Mouse (Mus musculus) limb, embryonic 15.5 days (tissue): ENCODE measurements around the gene Rnf144a. TPM values are rescaled to one million over a fixed set of nuclear protein-coding genes. Genes with fewer than 3 reads are reported as not detected.

Experiments used
- ATAC-seq: fragments of 200-750 bp; cut with Nextera tagmentation; 2 replicates; pipeline ENCODE4 v1.8.0; 2017; ENCODE audit warnings: low read depth, moderate TSS enrichment; ENCODE audit not compliant: insufficient number of reproducible peaks, low FRiP score, low TSS enrichment
- H3K27ac ChIP-seq: fragments of 300-500 bp; sonication (generic); 2 replicates; pipeline ENCODE4 v1.5.1; 2015; ENCODE audit warnings: moderate library complexity, mild to moderate bottlenecking, inconsistent platforms
- H3K27me3 ChIP-seq: fragments of 300-500 bp; sonication (generic); 2 replicates; pipeline ENCODE4 v1.6.1; 2015; ENCODE audit warnings: inconsistent platforms
- H3K36me3 ChIP-seq: fragments of 300-500 bp; sonication (generic); 2 replicates; pipeline ENCODE4 v1.6.1; 2015; ENCODE audit warnings: inconsistent platforms
- H3K4me1 ChIP-seq: fragments of 300-500 bp; sonication (generic); 2 replicates; pipeline ENCODE4 v1.6.1; 2015; ENCODE audit warnings: inconsistent platforms
- H3K4me2 ChIP-seq: fragments of 300-500 bp; sonication (generic); 2 replicates; pipeline ENCODE4 v1.6.1; 2015; ENCODE audit warnings: mild to moderate bottlenecking, inconsistent platforms
- H3K4me3 ChIP-seq: fragments of 300-500 bp; sonication (generic); 2 replicates; pipeline ENCODE4 v1.5.1; 2015; ENCODE audit warnings: mild to moderate bottlenecking, inconsistent platforms
- H3K9ac ChIP-seq: fragments of 300-500 bp; sonication (generic); 2 replicates; pipeline ENCODE4 v1.6.1; 2015; ENCODE audit warnings: inconsistent platforms
- H3K9me3 ChIP-seq: fragments of 300-500 bp; sonication (generic); 2 replicates; pipeline ENCODE4 v1.6.1; 2016; ENCODE audit warnings: inconsistent platforms
- WGBS: fragments of 180-500 bp; shearing (Covaris S2); methylation state at CpG from one replicate; pipeline ENCODE4 v1.1.7; 2015; 5-methylcytosine and 5-hydroxymethylcytosine counted together
- polyA plus RNA-seq: library from polyadenylated mRNA; unstranded; fragments of >200 nt; fragmentation: Nextera tagmentation; extraction: Ambion mirVana; gene quantifications from 2 replicates; pipeline ENCODE4 v1.2.1, GENCODE M21; 2015

Rnf144a gene
- polyA plus RNA-seq, 1 experiment from 2014 or later, result 39.7 TPM

- Histone ChIP-seq H3K27me3 (no peaks in the 10 kb centered on the region), H3K4me3 (no peak overlapping the region), H3K4me2 (no peak overlapping the region), H3K9ac (no peak overlapping the region), H3K27ac (no peak overlapping the region), H3K4me1 (peaks cover 6% of the 10 kb centered on the region; the same call in 1 of the 2 replicates), H3K36me3 (peaks cover 41% of the 10 kb centered on the region), H3K9me3 (no peaks in the 10 kb centered on the region)
- ATAC-seq, result no peak
- WGBS, result 68% methylated on average over 6 of the region's 6 CpGs
These were observed 27.5 kb downstream of the Rnf144a start for GRCm38 (mm10) chr12:26387523-26387922.

- no peak for ATAC-seq
- Histone ChIP-seq H3K27ac (peak overlapping the region; percentile 52), H3K4me2 (no peak overlapping the region), H3K27me3 (no peaks in the 10 kb centered on the region), H3K4me3 (no peak overlapping the region), H3K4me1 (peaks cover 6% of the 10 kb centered on the region; the same call in 1 of the 2 replicates), H3K36me3 (peaks cover 41% of the 10 kb centered on the region), H3K9me3 (no peaks in the 10 kb centered on the region), H3K9ac (no peak overlapping the region)
- WGBS, result 66% methylated on average over 9 of the region's 9 CpGs
These were observed 28.1 kb downstream of the Rnf144a start for GRCm38 (mm10) chr12:26386947-26387346.

GRCm38 (mm10) chr12:26386189-26386588, 28.9 kb downstream of the Rnf144a start:
- H3K9me3 ChIP-seq, result no peaks in the 10 kb centered on the region
- peak overlapping the region; percentile 52; the same call in 1 of the 2 replicates for H3K27ac ChIP-seq
- no peak overlapping the region for H3K9ac ChIP-seq
- peaks cover 41% of the 10 kb centered on the region for H3K36me3 ChIP-seq
- peaks cover 9% of the 10 kb centered on the region for H3K4me1 ChIP-seq
- no peak for ATAC-seq
- H3K27me3 ChIP-seq, result no peaks in the 10 kb centered on the region
- no peak overlapping the region for H3K4me2 ChIP-seq
- WGBS, result 70% methylated on average over 2 of the region's 2 CpGs
- no peak overlapping the region for H3K4me3 ChIP-seq

GRCm38 (mm10) chr12:26385735-26386134, 29.3 kb downstream of the Rnf144a start:
- Histone ChIP-seq H3K9ac (no peak overlapping the region), H3K4me1 (peaks cover 13% of the 10 kb centered on the region), H3K27ac (0 out of 2 replicates have a peak overlapping the region, but pooled peaks have one; percentile 24), H3K4me3 (no peak overlapping the region), H3K27me3 (no peaks in the 10 kb centered on the region), H3K4me2 (no peak overlapping the region), H3K9me3 (no peaks in the 10 kb centered on the region), H3K36me3 (peaks cover 41% of the 10 kb centered on the region)
- ATAC-seq, result no peak
- 67% methylated on average over 6 of the region's 6 CpGs for WGBS

GRCm38 (mm10) chr12:26381730-26382129, 33.3 kb downstream of the Rnf144a start:
- no peak overlapping the region for H3K4me3 ChIP-seq
- H3K4me1 ChIP-seq, result peaks cover 15% of the 10 kb centered on the region
- WGBS, result 54% methylated on average over 8 of the region's 8 CpGs
- H3K36me3 ChIP-seq, result peaks cover 31% of the 10 kb centered on the region
- no peak overlapping the region for H3K9ac ChIP-seq
- no peak for ATAC-seq
- H3K4me2 ChIP-seq, result no peak overlapping the region
- no peaks in the 10 kb centered on the region for H3K9me3 ChIP-seq
- no peaks in the 10 kb centered on the region for H3K27me3 ChIP-seq
- H3K27ac ChIP-seq, result peak overlapping the region; percentile 75

GRCm38 (mm10) chr12:26379797-26380196, 35.3 kb downstream of the Rnf144a start:
- ATAC-seq, result no peak
- H3K4me1 ChIP-seq, result peaks cover 15% of the 10 kb centered on the region
- no peaks in the 10 kb centered on the region for H3K27me3 ChIP-seq
- 61% methylated on average over 7 of the region's 7 CpGs for WGBS
- no peak overlapping the region for H3K9ac ChIP-seq
- peaks cover 32% of the 10 kb centered on the region for H3K36me3 ChIP-seq
- no peak overlapping the region for H3K4me3 ChIP-seq
- no peaks in the 10 kb centered on the region for H3K9me3 ChIP-seq
- H3K27ac ChIP-seq, result peak overlapping the region; percentile 43; the same call in 1 of the 2 replicates
- no peak overlapping the region for H3K4me2 ChIP-seq

- no peak for ATAC-seq
- peaks cover 19% of the 10 kb centered on the region for H3K36me3 ChIP-seq
These were observed 37.4 kb downstream of the Rnf144a start for GRCm38 (mm10) chr12:26377691-26378090.

GRCm38 (mm10) chr12:26376541-26377323, 38.3 kb downstream of the Rnf144a start:
- Histone ChIP-seq H3K9me3 (no peaks in the 10 kb centered on the region), H3K27ac (no peak overlapping the region), H3K27me3 (no peaks in the 10 kb centered on the region), H3K4me2 (no peak overlapping the region), H3K4me1 (peaks cover 15% of the 10 kb centered on the region), H3K9ac (no peak overlapping the region), H3K4me3 (no peak overlapping the region), H3K36me3 (peaks cover 19% of the 10 kb centered on the region)
- ATAC-seq, result no peak
- 87% methylated on average over 8 of the region's 8 CpGs for WGBS

More at GRCm38 (mm10) chr12:26377691-26378090, 37.4 kb downstream of the Rnf144a start:
- H3K4me2 ChIP-seq, result no peak overlapping the region
- no peaks in the 10 kb centered on the region for H3K27me3 ChIP-seq
- H3K4me1 ChIP-seq, result peaks cover 15% of the 10 kb centered on the region
- 91% methylated on average over 7 of the region's 7 CpGs for WGBS
- no peak overlapping the region for H3K9ac ChIP-seq
- H3K9me3 ChIP-seq, result no peaks in the 10 kb centered on the region
- no peak overlapping the region for H3K27ac ChIP-seq
- H3K4me3 ChIP-seq, result no peak overlapping the region

GRCm38 (mm10) chr12:26373721-26374120, 41.3 kb downstream of the Rnf144a start:
- WGBS, result 81% methylated on average over 7 of the region's 7 CpGs
- Histone ChIP-seq H3K9ac (no peak overlapping the region), H3K27ac (no peak overlapping the region), H3K27me3 (no peaks in the 10 kb centered on the region), H3K4me3 (no peak overlapping the region), H3K36me3 (peaks cover 10% of the 10 kb centered on the region), H3K4me1 (no peaks in the 10 kb centered on the region; the same call in 1 of the 2 replicates), H3K4me2 (no peak overlapping the region), H3K9me3 (no peaks in the 10 kb centered on the region)
- no peak for ATAC-seq

- no peak for ATAC-seq
- Histone ChIP-seq H3K9ac (no peak overlapping the region), H3K4me1 (peaks cover 14% of the 10 kb centered on the region), H3K36me3 (no peaks in the 10 kb centered on the region; the same call in none of the 2 replicates), H3K27me3 (no peaks in the 10 kb centered on the region), H3K4me2 (no peak overlapping the region), H3K4me3 (no peak overlapping the region), H3K9me3 (no peaks in the 10 kb centered on the region), H3K27ac (no peak overlapping the region)
- WGBS, result 78% methylated on average over 8 of the region's 8 CpGs
These were observed 45.0 kb downstream of the Rnf144a start for GRCm38 (mm10) chr12:26370004-26370403.

GRCm38 (mm10) chr12:26367361-26367760, 47.7 kb downstream of the Rnf144a start:
- H3K4me2 ChIP-seq, result no peak overlapping the region
- H3K36me3 ChIP-seq, result no peaks in the 10 kb centered on the region; the same call in 1 of the 2 replicates
- no peaks in the 10 kb centered on the region for H3K9me3 ChIP-seq
- no peaks in the 10 kb centered on the region for H3K27me3 ChIP-seq
- no peak for ATAC-seq
- no peak overlapping the region for H3K9ac ChIP-seq
- H3K27ac ChIP-seq, result no peak overlapping the region
- peaks cover 14% of the 10 kb centered on the region for H3K4me1 ChIP-seq
- WGBS, result 79% methylated on average over 2 of the region's 2 CpGs
- no peak overlapping the region for H3K4me3 ChIP-seq

GRCm38 (mm10) chr12:26366372-26366771, 48.7 kb downstream of the Rnf144a start:
- ATAC-seq, result no peak
- H3K4me1 ChIP-seq, result peaks cover 14% of the 10 kb centered on the region
- no peak overlapping the region for H3K9ac ChIP-seq
- no peak overlapping the region for H3K27ac ChIP-seq
- no peaks in the 10 kb centered on the region for H3K9me3 ChIP-seq
- 84% methylated on average over 4 of the region's 4 CpGs for WGBS
- H3K4me2 ChIP-seq, result no peak overlapping the region
- H3K36me3 ChIP-seq, result no peaks in the 10 kb centered on the region; the same call in 1 of the 2 replicates
- H3K27me3 ChIP-seq, result no peaks in the 10 kb centered on the region
- no peak overlapping the region for H3K4me3 ChIP-seq
